Mouse (Mus musculus) thymus, postnatal 4 days (tissue): ENCODE data around the gene Mtfp1.

Experiments
- DNase-seq: peaks from one replicate; pipeline ENCODE4 v3.0.0; 2021

The Mtfp1 gene

DNA sequence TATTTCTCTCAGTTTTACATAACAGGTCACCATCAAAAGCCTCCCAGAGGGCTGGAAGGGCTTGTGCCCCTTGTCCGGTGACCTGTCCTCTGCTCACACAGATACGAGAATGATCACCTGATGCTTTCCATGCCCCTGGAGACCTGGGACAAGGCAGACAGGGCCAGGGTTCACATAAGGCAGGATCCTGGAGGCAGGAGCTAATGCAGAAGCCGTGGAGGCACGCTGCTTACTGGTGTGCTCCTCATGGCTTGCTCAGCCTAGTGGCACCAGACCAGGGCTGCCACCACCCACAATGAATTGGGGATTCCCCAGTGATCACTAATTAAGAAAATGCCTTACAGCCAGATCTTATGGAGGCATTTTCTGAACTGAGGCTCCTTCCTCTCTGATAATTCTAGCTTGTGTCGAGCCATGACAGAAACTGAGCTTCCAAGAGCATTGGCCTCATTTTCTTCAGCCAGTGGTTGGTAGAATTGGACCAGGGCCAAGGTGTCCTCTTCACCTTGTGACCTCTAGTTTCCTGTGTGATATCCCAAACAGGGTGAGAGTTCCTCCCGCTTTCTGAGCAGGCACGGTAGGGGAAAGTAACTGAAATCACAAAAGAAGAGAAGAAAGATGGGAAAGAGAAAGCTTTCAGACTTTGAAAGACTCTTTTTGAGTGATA is 16.8 kb downstream of the Mtfp1 start:
- DNase-seq: no peak

DNA sequence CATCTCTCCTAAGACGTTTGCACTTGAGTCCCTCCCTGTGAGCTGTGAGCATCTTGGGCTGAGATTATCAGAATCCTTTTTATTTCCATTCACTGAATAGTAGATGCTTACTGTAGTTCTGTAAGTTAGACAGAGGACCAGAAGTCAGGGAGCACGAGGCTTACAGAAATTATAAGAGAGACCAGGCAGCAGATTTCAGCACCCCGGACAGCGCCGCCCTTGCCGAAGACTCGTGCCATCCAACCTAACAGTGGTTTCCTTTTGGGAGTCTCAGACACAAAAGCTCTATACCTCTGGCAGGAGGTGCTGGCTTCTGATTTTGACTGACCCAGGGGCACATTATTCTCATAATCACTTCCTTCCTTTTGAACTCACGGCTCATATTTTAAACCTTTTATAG is 18.6 kb downstream of the Mtfp1 start:
- DNase-seq: peak; percentile 86

DNA sequence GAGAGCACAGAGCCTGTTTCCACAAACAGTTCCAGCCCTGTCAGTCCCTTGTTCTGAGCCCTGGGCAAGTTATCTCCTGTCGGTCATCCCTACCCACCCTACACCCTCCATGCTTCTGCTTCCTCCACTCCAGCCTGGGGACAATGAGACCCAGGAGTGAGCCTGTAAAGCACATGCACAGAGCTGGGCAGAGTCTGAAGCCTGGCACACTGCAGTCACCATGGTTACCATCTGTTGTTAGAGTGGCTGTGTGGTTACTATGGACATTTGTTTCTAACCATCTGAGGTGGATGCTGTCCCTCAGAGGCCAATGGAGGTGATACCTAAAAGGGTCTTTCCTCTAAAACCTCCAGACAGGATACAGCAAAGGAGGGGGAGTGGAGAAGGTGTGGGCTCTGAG is 25.6 kb downstream of the Mtfp1 start:
- DNase-seq: no peak

DNA sequence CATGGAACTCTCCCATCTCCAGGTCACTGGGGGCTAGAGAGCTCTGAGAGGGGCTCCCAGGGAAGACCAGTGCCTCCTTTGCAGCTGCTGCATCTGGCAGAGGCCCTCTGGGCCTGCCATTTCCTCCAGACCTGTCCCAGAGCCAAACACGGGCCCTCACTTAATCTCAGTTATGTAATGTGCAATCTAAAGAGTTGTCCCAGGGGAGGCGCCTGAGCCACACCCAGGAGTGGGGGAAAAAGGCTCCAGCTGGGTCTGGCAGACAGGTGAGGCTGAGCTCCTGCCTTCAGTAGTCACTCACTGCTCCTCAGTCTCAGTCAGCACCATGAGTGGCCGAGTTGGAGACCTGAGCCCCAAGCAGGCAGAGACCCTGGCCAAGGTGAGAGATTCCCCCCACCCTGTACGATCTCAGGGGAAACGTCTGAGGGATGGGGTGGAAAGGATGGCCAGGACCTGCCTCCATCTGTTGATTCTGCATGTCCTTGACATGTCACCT is 30.6 kb downstream of the Mtfp1 start, which contains the start of gene Sec14l3:
Gene Sec14l3 (plus strand): TSS at position 215 of the 496 bp plus-strand sequence.
- no peak for DNase-seq

DNA sequence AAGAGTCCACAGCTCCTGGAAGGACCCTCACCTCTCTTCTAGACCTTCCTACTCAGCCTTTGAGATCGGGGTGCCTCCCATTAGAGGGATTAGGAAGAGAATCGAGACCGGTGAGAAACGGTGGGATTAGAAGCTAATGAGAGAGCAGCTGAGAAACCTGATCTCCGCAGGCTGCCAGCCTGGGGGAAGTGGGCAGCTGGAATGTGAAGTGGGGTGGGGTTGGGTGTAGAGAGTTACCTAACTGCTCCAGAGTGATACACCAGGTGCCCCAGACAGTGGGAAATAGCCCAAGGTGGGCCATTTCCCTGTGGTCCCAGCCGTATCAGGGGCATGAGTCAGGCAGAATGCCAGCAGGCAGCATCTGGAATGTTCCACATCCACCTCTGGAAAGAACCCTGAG is 32.3 kb downstream of the Mtfp1 start:
- DNase-seq: no peak

DNA sequence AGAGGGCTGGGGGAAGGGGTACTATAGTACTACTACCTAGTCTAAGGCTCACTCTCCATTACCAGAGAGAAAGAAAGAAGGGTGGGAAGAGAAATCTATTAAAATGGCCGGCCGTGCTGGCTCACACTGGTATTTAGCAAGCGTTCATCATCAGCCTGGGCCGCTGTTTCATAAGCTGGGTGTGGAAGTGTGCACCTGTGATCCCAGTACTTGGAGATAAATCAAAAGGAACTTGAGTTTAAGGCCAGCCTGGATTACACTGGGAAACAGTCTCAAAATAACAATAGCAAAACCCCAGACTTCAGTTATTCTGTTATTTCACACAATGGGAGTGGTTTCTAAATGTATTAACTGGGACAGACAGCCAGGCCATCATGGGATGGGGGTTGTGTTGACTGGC is 32.7 kb downstream of the Mtfp1 start:
- DNase-seq: no peak

DNA sequence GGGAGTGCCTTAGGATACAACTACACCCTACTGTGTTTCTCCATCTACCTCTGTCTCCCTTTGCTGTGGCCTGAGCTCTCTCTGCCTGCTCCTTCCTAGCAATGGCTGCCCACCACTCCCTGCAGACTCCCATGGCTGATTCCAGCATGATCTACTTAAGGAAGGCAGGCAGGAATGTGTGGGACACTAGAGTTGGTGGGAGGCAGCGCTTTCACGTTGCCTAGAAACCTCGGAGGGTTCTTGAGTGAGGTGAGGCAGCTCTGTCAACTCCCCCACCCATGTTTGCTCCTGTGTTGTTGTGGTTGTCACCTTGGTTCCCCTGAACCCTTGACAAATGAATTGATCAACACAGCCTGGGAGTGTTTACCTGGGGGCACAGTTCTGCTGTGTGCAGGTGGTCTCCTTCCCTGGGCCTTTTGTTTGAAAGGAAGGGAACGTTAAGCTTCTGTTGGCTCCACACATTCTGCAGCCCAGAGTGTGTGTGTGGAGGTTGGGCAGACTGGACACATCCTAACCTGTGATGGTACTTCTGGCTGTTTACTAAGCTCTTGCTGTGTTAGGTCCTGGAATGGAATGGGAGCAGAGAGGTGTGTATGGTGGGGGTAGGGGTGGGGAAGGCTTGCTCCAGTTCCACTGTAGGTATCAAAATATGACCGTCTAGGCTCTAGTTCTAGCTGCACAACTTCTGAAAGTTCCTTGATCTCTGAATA is 34.2 kb downstream of the Mtfp1 start:
- DNase-seq: no peak

DNA sequence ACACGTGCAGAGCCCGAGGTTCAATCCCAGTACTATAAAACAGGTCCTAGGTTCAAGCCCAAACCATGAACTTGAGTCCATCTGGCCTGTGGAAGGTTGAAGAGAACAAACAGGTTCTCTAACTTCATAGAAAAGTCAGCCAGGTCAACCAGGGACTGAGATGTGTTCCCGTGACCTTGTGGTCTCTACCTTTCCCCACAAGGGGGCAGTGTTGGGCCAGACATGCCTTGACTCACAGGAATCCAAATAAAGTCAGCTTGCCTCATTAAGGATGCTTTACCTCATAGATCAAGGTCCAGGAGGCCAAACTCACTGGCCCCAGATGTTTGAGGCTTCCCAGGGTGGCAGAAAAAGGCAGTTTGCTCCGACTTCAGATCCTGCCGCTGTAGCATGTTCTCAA is 41.7 kb downstream of the Mtfp1 start:
- peak; percentile 80 for DNase-seq

DNA sequence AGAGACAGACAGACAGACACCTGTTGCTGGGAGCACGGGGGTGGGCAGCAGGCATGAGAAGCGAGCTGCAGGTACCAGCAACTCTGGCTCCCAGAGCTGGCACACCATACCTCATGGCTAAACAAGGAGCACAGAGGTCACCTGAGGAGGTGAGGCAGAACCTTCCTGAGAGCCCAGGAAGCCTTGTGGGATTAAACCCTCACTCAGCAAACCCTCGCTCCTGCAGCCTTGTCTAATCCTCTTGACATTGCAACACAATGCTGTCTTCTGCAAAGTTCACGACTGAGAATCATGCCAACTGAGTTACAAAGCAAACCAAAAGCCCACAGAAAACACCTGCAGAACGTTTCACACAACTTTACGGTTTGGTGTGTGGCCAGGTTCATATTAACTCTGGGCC is 46.8 kb downstream of the Mtfp1 start:
- no peak for DNase-seq

DNA sequence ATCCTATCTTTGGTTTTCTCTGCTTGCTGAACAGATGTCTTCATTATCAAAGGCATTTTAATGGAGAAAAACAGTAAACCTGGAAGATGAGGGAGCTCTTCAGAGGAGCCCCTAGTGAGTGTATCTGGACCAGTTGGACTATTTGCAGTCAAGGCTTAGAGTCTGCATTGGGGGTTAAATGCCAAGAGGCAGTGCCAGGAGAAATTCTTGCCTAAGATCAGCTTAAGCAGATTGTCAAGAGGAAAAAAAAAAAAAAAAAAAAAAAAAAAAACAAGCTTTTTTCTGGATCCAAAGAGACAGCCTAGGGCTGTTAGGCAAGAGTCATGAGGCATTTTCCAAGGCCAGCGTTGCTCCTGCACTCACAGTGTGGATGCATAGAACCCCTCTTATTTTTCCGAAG is 47.5 kb downstream of the Mtfp1 start:
- no peak for DNase-seq

DNA sequence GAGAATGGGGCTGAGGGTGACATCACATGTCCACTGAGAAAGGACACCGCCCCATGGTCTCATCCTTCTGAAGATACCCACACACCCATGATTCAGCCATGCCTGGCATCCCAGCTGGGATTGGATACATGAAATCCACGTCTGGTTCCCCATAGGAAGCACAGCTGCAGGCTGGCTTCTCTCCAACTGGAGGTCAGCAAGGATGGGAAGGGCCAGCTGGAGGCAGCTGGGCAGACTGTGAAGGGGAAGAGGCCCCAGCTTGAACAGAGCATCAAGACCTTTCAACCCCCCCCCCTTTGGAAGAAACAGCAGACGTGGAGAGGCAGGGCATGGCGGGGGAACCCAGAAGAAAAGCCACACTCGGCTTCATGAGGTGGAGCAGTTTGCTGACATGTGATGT is 48.7 kb downstream of the Mtfp1 start:
- DNase-seq: no peak

DNA sequence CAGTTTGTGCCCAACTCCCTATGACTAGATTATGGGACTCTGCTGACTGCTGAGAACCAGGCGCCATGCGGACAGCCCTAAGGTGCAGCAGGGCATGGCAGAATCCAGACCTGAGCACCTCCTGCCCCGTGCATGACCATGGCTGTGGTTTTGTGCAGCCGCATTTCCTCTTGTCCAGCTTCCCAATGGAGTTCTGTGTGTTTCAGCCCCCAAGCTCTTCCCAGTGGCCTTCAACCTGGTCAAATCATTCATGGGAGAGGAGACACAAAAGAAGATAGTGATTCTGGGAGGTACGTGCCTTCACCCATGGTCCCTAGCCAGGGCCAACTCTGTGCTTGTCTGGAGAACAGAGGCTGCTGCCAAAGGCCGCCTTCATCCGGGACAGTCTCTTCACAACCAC is 52.2 kb downstream of the Mtfp1 start:
- no peak for DNase-seq
